Mouse (Mus musculus): Measurements from ENCODE around the gene Zcchc14. TPM values are rescaled to one million over a fixed set of nuclear protein-coding genes. Genes with fewer than 3 reads are reported as not detected.

Gene Zcchc14
- polyA plus RNA-seq, 1 experiment: 34.3 TPM

GRCm38 (mm10) chr8:121550056-121550455, 102.6 kb downstream of the Zcchc14 start:
- TF ChIP-seq POLR2A (IDR thresholded peaks at IDR 0.05; ENCODE audit: extremely low read depth, insufficient read depth, low read length): no peak
- Histone ChIP-seq H3K4me1 (ENCODE audit: control insufficient read depth, insufficient read depth, low read length) (no peaks in the 10 kb centered on the region), H3K27ac (ENCODE audit: insufficient read depth, low read length) (no peak overlapping the region), H3K4me3 (ENCODE audit: insufficient read depth, low read length) (no peak overlapping the region)

Other genes starting within 250 kb of the Zcchc14 start
- not detected in 2 replicates for gene 1700018B08Rik, start 108.6 kb downstream of the Zcchc14 start, polyA plus RNA-seq (2012; rRNA removed)
- gene Fbxo31, start 74.1 kb downstream of the Zcchc14 start, polyA plus RNA-seq (2012; rRNA removed): 96.6 and 103 TPM in 2 replicates
- 123 and 130 TPM in 2 replicates for gene Map1lc3b, start 62.5 kb downstream of the Zcchc14 start, polyA plus RNA-seq (2012; rRNA removed)
- gene Jph3, start 76.7 kb upstream of the Zcchc14 start, polyA plus RNA-seq (2012; rRNA removed): 196 and 211 TPM in 2 replicates
- 46.8 and 51.7 TPM in 2 replicates for gene Klhdc4, start 176.7 kb upstream of the Zcchc14 start, polyA plus RNA-seq (2012; rRNA removed)

Data from cortical plate, adult 2 months (tissue).